Mouse (Mus musculus): ENCODE results near the gene Nr5a2. TPM values are rescaled to one million over a fixed set of nuclear protein-coding genes. Genes with fewer than 3 reads are reported as not detected.

Gene Nr5a2
- polyA plus RNA-seq (2016; fragmentation: Nextera tagmentation; extraction: Ambion mirVana): 0.20 and 0.24 TPM in 2 replicates

- Histone ChIP-seq H3K27ac (no peak within 1 kb of the TSS), H3K9me3 (no peaks in the 10 kb centered on the region), H3K27me3 (ENCODE audit: poor library complexity, severe bottlenecking) (peaks cover 52% of the 10 kb centered on the region), H3K36me3 (replicated peaks) (no peaks in the 10 kb centered on the region), H3K4me1 (peaks cover 16% of the 10 kb centered on the region), H3K4me3 (no peak within 1 kb of the TSS)
- DNase-seq (ENCODE audit: extremely low spot score, low spot score): no peak
- WGBS: 72% methylated on average over 4 of the region's 4 CpGs
These were observed at the start of gene Nr5a2 for GRCm38 (mm10) chr1:136960428-136961012. Gene Nr5a2 (minus strand): TSS chr1:136960448.

- 77% methylated on average over 6 of the region's 6 CpGs for WGBS
- no peaks in the 10 kb centered on the region for H3K27me3 ChIP-seq (ENCODE audit: poor library complexity, severe bottlenecking)
- no peaks in the 10 kb centered on the region for H3K36me3 ChIP-seq (replicated peaks)
- no peaks in the 10 kb centered on the region for H3K4me1 ChIP-seq
- H3K27ac ChIP-seq: no peak overlapping the region
- no peaks in the 10 kb centered on the region for H3K9me3 ChIP-seq
- no peak overlapping the region for H3K4me3 ChIP-seq
- no peak for DNase-seq (ENCODE audit: extremely low spot score, low spot score)
These were observed 48.5 kb upstream of the Nr5a2 start for GRCm38 (mm10) chr1:137008726-137009239.

GRCm38 (mm10) chr1:137003816-137004215 is 43.6 kb upstream of the Nr5a2 start:
- Histone ChIP-seq H3K27me3 (ENCODE audit: poor library complexity, severe bottlenecking) (no peaks in the 10 kb centered on the region), H3K4me3 (no peak overlapping the region), H3K9me3 (peaks cover 5% of the 10 kb centered on the region; the same call in 1 of the 2 replicates), H3K27ac (no peak overlapping the region), H3K36me3 (replicated peaks) (no peaks in the 10 kb centered on the region), H3K4me1 (no peaks in the 10 kb centered on the region)
- DNase-seq (ENCODE audit: extremely low spot score, low spot score): no peak
- WGBS: 96% methylated on average over 1 of the region's 1 CpGs

GRCm38 (mm10) chr1:137003144-137003543 is 42.9 kb upstream of the Nr5a2 start:
- H3K4me1 ChIP-seq: no peaks in the 10 kb centered on the region
- peaks cover 5% of the 10 kb centered on the region; the same call in 1 of the 2 replicates for H3K9me3 ChIP-seq
- 91% methylated on average over 1 of the region's 1 CpGs for WGBS
- H3K27ac ChIP-seq: no peak overlapping the region
- H3K36me3 ChIP-seq (replicated peaks): no peaks in the 10 kb centered on the region
- DNase-seq (ENCODE audit: extremely low spot score, low spot score): no peak
- no peaks in the 10 kb centered on the region for H3K27me3 ChIP-seq (ENCODE audit: poor library complexity, severe bottlenecking)
- no peak overlapping the region for H3K4me3 ChIP-seq

- H3K27me3 ChIP-seq (ENCODE audit: poor library complexity, severe bottlenecking): no peaks in the 10 kb centered on the region
- no peaks in the 10 kb centered on the region for H3K9me3 ChIP-seq
- no peaks in the 10 kb centered on the region for H3K4me1 ChIP-seq
- H3K36me3 ChIP-seq (replicated peaks): no peaks in the 10 kb centered on the region
- WGBS: 88% methylated on average over 8 of the region's 8 CpGs
- DNase-seq (ENCODE audit: extremely low spot score, low spot score): no peak
- H3K4me3 ChIP-seq: no peak overlapping the region
- no peak overlapping the region for H3K27ac ChIP-seq
These were observed 31.6 kb upstream of the Nr5a2 start for GRCm38 (mm10) chr1:136991762-136992352.

GRCm38 (mm10) chr1:136980253-136980893 is 20.1 kb upstream of the Nr5a2 start:
- Histone ChIP-seq H3K27ac (no peak overlapping the region), H3K4me3 (no peak overlapping the region), H3K36me3 (replicated peaks) (no peaks in the 10 kb centered on the region), H3K27me3 (ENCODE audit: poor library complexity, severe bottlenecking) (no peaks in the 10 kb centered on the region), H3K4me1 (no peaks in the 10 kb centered on the region), H3K9me3 (no peaks in the 10 kb centered on the region)
- DNase-seq (ENCODE audit: extremely low spot score, low spot score): no peak
- 87% methylated on average over 5 of the region's 5 CpGs for WGBS

- H3K4me1 ChIP-seq: no peaks in the 10 kb centered on the region
- WGBS: 92% methylated on average over 3 of the region's 3 CpGs
- no peak overlapping the region for H3K27ac ChIP-seq
- no peaks in the 10 kb centered on the region for H3K36me3 ChIP-seq (replicated peaks)
- H3K4me3 ChIP-seq: no peak overlapping the region
- no peaks in the 10 kb centered on the region for H3K27me3 ChIP-seq (ENCODE audit: poor library complexity, severe bottlenecking)
- no peak for DNase-seq (ENCODE audit: extremely low spot score, low spot score)
- no peaks in the 10 kb centered on the region for H3K9me3 ChIP-seq
These were observed 17.6 kb upstream of the Nr5a2 start for GRCm38 (mm10) chr1:136977867-136978266.

- Histone ChIP-seq H3K27me3 (ENCODE audit: poor library complexity, severe bottlenecking) (no peaks in the 10 kb centered on the region), H3K27ac (no peak overlapping the region), H3K9me3 (no peaks in the 10 kb centered on the region), H3K4me3 (no peak overlapping the region), H3K4me1 (no peaks in the 10 kb centered on the region), H3K36me3 (replicated peaks) (no peaks in the 10 kb centered on the region)
- WGBS: 81% methylated on average over 3 of the region's 3 CpGs
- DNase-seq (ENCODE audit: extremely low spot score, low spot score): no peak
These were observed 13.8 kb upstream of the Nr5a2 start for GRCm38 (mm10) chr1:136974040-136974439.

- no peaks in the 10 kb centered on the region for H3K9me3 ChIP-seq
- WGBS: 93% methylated on average over 5 of the region's 5 CpGs
- H3K4me1 ChIP-seq: no peaks in the 10 kb centered on the region
- no peaks in the 10 kb centered on the region for H3K36me3 ChIP-seq (replicated peaks)
- no peak for DNase-seq (ENCODE audit: extremely low spot score, low spot score)
- no peak overlapping the region for H3K27ac ChIP-seq
- no peak overlapping the region for H3K4me3 ChIP-seq
- no peaks in the 10 kb centered on the region for H3K27me3 ChIP-seq (ENCODE audit: poor library complexity, severe bottlenecking)
These were observed 12.8 kb upstream of the Nr5a2 start for GRCm38 (mm10) chr1:136973016-136973415.

GRCm38 (mm10) chr1:136970995-136971394 is 10.7 kb upstream of the Nr5a2 start:
- no peak overlapping the region for H3K27ac ChIP-seq
- H3K4me3 ChIP-seq: no peak overlapping the region
- H3K4me1 ChIP-seq: no peaks in the 10 kb centered on the region
- 92% methylated on average over 8 of the region's 8 CpGs for WGBS
- no peak for DNase-seq (ENCODE audit: extremely low spot score, low spot score)
- H3K9me3 ChIP-seq: no peaks in the 10 kb centered on the region
- H3K27me3 ChIP-seq (ENCODE audit: poor library complexity, severe bottlenecking): no peaks in the 10 kb centered on the region
- H3K36me3 ChIP-seq (replicated peaks): no peaks in the 10 kb centered on the region

- DNase-seq (ENCODE audit: extremely low spot score, low spot score): no peak
- H3K36me3 ChIP-seq (replicated peaks): no peaks in the 10 kb centered on the region
- no peaks in the 10 kb centered on the region for H3K4me1 ChIP-seq
- WGBS: 89% methylated on average over 12 of the region's 12 CpGs
- no peaks in the 10 kb centered on the region; the same call in 1 of the 2 replicates for H3K27me3 ChIP-seq (ENCODE audit: poor library complexity, severe bottlenecking)
- H3K4me3 ChIP-seq: no peak overlapping the region
- H3K9me3 ChIP-seq: no peaks in the 10 kb centered on the region
- H3K27ac ChIP-seq: no peak overlapping the region
These were observed 6.6 kb upstream of the Nr5a2 start for GRCm38 (mm10) chr1:136966728-136967386.

GRCm38 (mm10) chr1:136959491-136959890 is 757 bp downstream of the Nr5a2 start:
- no peaks in the 10 kb centered on the region for H3K36me3 ChIP-seq (replicated peaks)
- 58% methylated on average over 1 of the region's 1 CpGs for WGBS
- no peak overlapping the region for H3K27ac ChIP-seq
- no peak for DNase-seq (ENCODE audit: extremely low spot score, low spot score)
- peaks cover 63% of the 10 kb centered on the region for H3K27me3 ChIP-seq (ENCODE audit: poor library complexity, severe bottlenecking)
- H3K4me3 ChIP-seq: no peak overlapping the region
- peaks cover 16% of the 10 kb centered on the region for H3K4me1 ChIP-seq
- no peaks in the 10 kb centered on the region for H3K9me3 ChIP-seq

GRCm38 (mm10) chr1:136958666-136959065 is 1.6 kb downstream of the Nr5a2 start:
- peaks cover 71% of the 10 kb centered on the region for H3K27me3 ChIP-seq (ENCODE audit: poor library complexity, severe bottlenecking)
- H3K36me3 ChIP-seq (replicated peaks): no peaks in the 10 kb centered on the region
- H3K4me3 ChIP-seq: peak overlapping the region; percentile 29
- no peak for DNase-seq (ENCODE audit: extremely low spot score, low spot score)
- H3K4me1 ChIP-seq: peaks cover 16% of the 10 kb centered on the region
- WGBS: 2% methylated on average over 9 of the region's 9 CpGs
- no peak overlapping the region for H3K27ac ChIP-seq
- no peaks in the 10 kb centered on the region for H3K9me3 ChIP-seq
